Mouse (Mus musculus): ENCODE measurements around the gene Acer2. TPM values are rescaled to one million over a fixed set of nuclear protein-coding genes. Genes with fewer than 3 reads are reported as not detected.

Gene Acer2
- polyA plus RNA-seq, 1 experiment from 2014 or later, result 18.1 TPM

- no peak for ATAC-seq (ENCODE audit: low FRiP score)
- Histone ChIP-seq H3K4me1 (no peaks in the 10 kb centered on the region), H3K9ac (replicated peaks) (no peak overlapping the region), H3K4me2 (no peak overlapping the region), H3K9me3 (replicated peaks) (no peaks in the 10 kb centered on the region), H3K4me3 (replicated peaks) (no peak overlapping the region), H3K36me3 (no peaks in the 10 kb centered on the region), H3K27ac (replicated peaks) (no peak overlapping the region), H3K27me3 (replicated peaks) (no peaks in the 10 kb centered on the region)
- WGBS, result 64% methylated on average over 14 of the region's 14 CpGs
Observed at GRCm38 (mm10) chr4:86898791-86899474, 24.7 kb downstream of the Acer2 start.

DNA sequence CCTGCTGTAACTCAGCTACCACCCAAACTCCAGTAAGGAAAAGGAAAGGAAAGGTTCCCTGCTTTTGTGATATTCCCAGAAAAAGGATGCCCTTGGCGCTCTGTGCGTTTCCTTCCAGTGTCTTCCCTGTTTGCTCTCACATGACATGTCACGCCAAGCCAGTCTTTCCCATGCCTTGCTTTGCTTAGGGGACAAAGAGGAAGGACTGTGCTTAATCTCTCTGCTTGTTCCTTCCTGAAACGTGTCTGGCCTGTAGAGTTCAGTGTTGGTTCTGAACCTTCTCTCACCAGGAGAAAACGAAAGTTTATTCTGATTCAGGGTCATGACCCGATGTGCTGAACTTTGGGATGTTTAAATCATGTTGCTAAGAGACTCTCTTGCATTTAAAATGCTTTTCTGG is 28.2 kb downstream of the Acer2 start:
- Histone ChIP-seq H3K36me3 (no peaks in the 10 kb centered on the region), H3K27ac (replicated peaks) (no peak overlapping the region), H3K9ac (replicated peaks) (no peak overlapping the region), H3K27me3 (replicated peaks) (no peaks in the 10 kb centered on the region), H3K9me3 (replicated peaks) (no peaks in the 10 kb centered on the region), H3K4me2 (no peak overlapping the region), H3K4me1 (no peaks in the 10 kb centered on the region), H3K4me3 (replicated peaks) (no peak overlapping the region)
- no peak for ATAC-seq (ENCODE audit: low FRiP score)
- 62% methylated on average over 6 of the region's 6 CpGs for WGBS

DNA sequence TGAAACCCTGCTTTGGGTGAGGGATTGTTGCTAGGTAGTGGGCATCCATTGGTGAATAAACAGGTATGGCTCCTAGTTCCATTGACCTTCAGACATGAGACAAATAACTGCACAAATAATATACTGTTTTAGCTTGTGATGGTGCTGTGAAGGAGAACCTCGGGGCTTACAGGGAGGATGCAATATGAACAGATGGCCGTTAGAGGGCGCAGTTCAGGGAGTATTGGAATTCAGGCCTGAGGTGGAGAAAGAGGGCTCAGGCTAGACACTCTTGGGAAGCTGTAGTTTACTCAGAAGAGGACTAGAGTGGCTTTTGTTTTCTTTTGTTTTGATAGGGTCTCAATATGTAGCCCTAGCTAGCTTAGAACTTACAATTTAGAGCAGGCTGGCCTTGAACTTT is 30.8 kb downstream of the Acer2 start:
- H3K4me1 ChIP-seq, result no peaks in the 10 kb centered on the region
- no peaks in the 10 kb centered on the region for H3K27me3 ChIP-seq (replicated peaks)
- no peak overlapping the region for H3K4me2 ChIP-seq
- no peaks in the 10 kb centered on the region for H3K36me3 ChIP-seq
- WGBS, result 36% methylated on average over 3 of the region's 3 CpGs
- ATAC-seq (ENCODE audit: low FRiP score), result no peak
- no peak overlapping the region for H3K4me3 ChIP-seq (replicated peaks)
- H3K9ac ChIP-seq (replicated peaks), result no peak overlapping the region
- no peak overlapping the region for H3K27ac ChIP-seq (replicated peaks)
- no peaks in the 10 kb centered on the region for H3K9me3 ChIP-seq (replicated peaks)

GRCm38 (mm10) chr4:86905869-86906268 is 31.7 kb downstream of the Acer2 start:
- H3K4me3 ChIP-seq (replicated peaks), result no peak overlapping the region
- whole genome bisulfite sequencing, result 89% methylated on average over 1 of the region's 1 CpGs
- no peaks in the 10 kb centered on the region for H3K27me3 ChIP-seq (replicated peaks)
- H3K4me2 ChIP-seq, result no peak overlapping the region
- H3K9me3 ChIP-seq (replicated peaks), result no peaks in the 10 kb centered on the region
- H3K36me3 ChIP-seq, result no peaks in the 10 kb centered on the region
- no peaks in the 10 kb centered on the region for H3K4me1 ChIP-seq
- no peak for ATAC-seq (ENCODE audit: low FRiP score)
- no peak overlapping the region for H3K9ac ChIP-seq (replicated peaks)
- no peak overlapping the region for H3K27ac ChIP-seq (replicated peaks)

- Histone ChIP-seq H3K4me3 (replicated peaks) (no peak overlapping the region), H3K4me1 (peaks cover 5% of the 10 kb centered on the region), H3K4me2 (no peak overlapping the region), H3K9me3 (replicated peaks) (no peaks in the 10 kb centered on the region), H3K36me3 (no peaks in the 10 kb centered on the region), H3K27me3 (replicated peaks) (no peaks in the 10 kb centered on the region), H3K27ac (replicated peaks) (no peak overlapping the region), H3K9ac (replicated peaks) (no peak overlapping the region)
- 21% methylated on average over 18 of the region's 18 CpGs for WGBS
- ATAC-seq (ENCODE audit: low FRiP score), result no peak
Observed at GRCm38 (mm10) chr4:86911576-86912341, 37.6 kb downstream of the Acer2 start.

DNA sequence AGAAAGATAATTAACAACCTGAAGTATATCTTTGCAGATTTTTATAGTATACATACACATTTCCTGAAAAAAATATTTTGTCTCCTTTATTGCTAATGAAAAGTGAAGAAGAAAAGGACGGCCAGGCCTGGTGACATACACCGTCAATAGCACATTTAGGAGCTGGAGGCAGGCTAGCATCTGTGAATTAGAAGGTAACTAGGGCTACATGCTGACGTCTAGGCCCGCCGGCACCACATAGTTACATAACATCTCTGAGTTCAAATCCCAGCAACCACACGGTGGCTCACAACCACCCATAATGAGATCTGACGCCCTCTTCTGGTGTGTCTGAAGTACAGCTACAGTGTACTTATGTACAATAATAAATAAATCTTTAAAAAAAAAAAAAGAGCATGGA is 38.6 kb downstream of the Acer2 start:
- Histone ChIP-seq H3K9me3 (replicated peaks) (no peaks in the 10 kb centered on the region), H3K4me1 (peaks cover 5% of the 10 kb centered on the region), H3K36me3 (no peaks in the 10 kb centered on the region), H3K4me2 (no peak overlapping the region), H3K27me3 (replicated peaks) (no peaks in the 10 kb centered on the region), H3K27ac (replicated peaks) (no peak overlapping the region), H3K4me3 (replicated peaks) (no peak overlapping the region), H3K9ac (replicated peaks) (no peak overlapping the region)
- ATAC-seq (ENCODE audit: low FRiP score), result no peak
- WGBS, result 75% methylated on average over 7 of the region's 7 CpGs

DNA sequence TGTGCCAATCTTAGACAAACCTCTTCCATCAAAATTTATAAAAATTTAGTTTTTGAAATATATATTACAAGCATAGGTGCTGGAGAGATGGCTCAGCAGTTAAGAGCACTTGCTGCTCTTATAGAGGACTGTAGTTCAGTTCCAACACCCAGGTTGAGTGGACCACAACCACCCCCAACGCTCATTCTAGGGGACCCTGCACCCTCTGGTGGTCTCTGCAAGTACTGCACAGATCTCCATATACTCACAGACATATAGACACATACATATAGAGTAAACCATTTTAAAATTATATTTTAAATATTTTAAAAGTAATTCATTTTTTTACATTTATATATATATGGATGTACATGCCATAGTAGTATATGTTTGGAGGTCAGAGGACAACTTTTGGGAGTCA is 41.9 kb downstream of the Acer2 start:
- ATAC-seq (ENCODE audit: low FRiP score), result no peak
- Histone ChIP-seq H3K36me3 (no peaks in the 10 kb centered on the region), H3K4me1 (peaks cover 5% of the 10 kb centered on the region), H3K27me3 (replicated peaks) (no peaks in the 10 kb centered on the region), H3K27ac (replicated peaks) (no peak overlapping the region), H3K4me3 (replicated peaks) (no peak overlapping the region), H3K9me3 (replicated peaks) (no peaks in the 10 kb centered on the region), H3K4me2 (no peak overlapping the region), H3K9ac (replicated peaks) (no peak overlapping the region)
- WGBS, result 68% methylated on average over 1 of the region's 1 CpGs

- no peak overlapping the region for H3K27ac ChIP-seq (replicated peaks)
- no peak for ATAC-seq (ENCODE audit: low FRiP score)
- H3K27me3 ChIP-seq (replicated peaks), result no peaks in the 10 kb centered on the region
- peaks cover 3% of the 10 kb centered on the region; the same call in 1 of the 2 replicates for H3K4me1 ChIP-seq
- H3K4me3 ChIP-seq (replicated peaks), result no peak overlapping the region
- no peak overlapping the region for H3K4me2 ChIP-seq
- 68% methylated on average over 3 of the region's 3 CpGs for WGBS
- H3K9ac ChIP-seq (replicated peaks), result no peak overlapping the region
- H3K36me3 ChIP-seq, result no peaks in the 10 kb centered on the region
- H3K9me3 ChIP-seq (replicated peaks), result no peaks in the 10 kb centered on the region
Observed at GRCm38 (mm10) chr4:86923476-86924055, 49.4 kb downstream of the Acer2 start.

DNA sequence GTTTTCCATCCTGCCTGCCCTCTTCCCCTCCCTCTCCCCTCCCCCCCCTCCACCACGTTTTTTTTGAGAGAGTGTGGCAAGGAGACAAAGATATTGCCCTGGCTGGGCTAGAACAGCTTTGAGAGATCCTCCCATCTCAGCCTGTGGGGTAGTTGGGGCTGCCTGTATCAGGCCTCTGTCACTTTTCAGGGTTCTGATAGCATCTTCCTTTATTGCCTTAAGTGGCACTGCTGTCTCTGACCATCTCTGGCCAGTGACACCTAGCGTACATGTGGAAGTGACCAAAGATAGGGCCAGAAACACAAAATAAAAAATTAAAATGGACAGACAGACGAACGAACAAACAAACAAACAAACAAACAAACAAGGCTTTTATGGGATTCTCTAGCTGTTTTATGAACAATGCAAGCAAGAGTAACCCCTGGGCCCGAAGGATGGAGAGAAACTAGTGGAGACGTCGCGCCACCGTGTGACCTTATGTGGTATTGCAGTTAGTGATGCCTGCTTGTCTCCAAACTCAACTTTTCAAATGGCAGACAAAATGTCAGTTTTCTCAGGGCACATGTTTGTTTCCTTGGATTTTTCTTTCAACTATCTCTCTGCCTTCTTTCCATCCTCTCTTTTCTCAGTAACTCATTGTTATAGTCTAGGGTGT is 50.7 kb downstream of the Acer2 start:
- Histone ChIP-seq H3K36me3 (no peaks in the 10 kb centered on the region), H3K4me2 (peak overlapping the region; percentile 9; the same call in 1 of the 2 replicates), H3K27ac (replicated peaks) (0 out of 2 replicates have a peak overlapping the region, but pooled peaks have one; percentile 28), H3K9ac (replicated peaks) (no peak overlapping the region), H3K4me3 (replicated peaks) (no peak overlapping the region), H3K27me3 (replicated peaks) (no peaks in the 10 kb centered on the region), H3K9me3 (replicated peaks) (no peaks in the 10 kb centered on the region), H3K4me1 (peaks cover 3% of the 10 kb centered on the region; the same call in 1 of the 2 replicates)
- 11% methylated on average over 9 of the region's 9 CpGs for WGBS
- ATAC-seq (ENCODE audit: low FRiP score), result 0 out of 2 replicates have a peak, but pooled peaks have one; percentile 46

- no peaks in the 10 kb centered on the region for H3K27me3 ChIP-seq (replicated peaks)
- H3K4me3 ChIP-seq (replicated peaks), result no peak overlapping the region
- peaks cover 7% of the 10 kb centered on the region for H3K4me1 ChIP-seq
- no peak overlapping the region for H3K9ac ChIP-seq (replicated peaks)
- no peak overlapping the region for H3K4me2 ChIP-seq
- H3K36me3 ChIP-seq, result no peaks in the 10 kb centered on the region
- WGBS, result 93% methylated on average over 3 of the region's 3 CpGs
- H3K27ac ChIP-seq (replicated peaks), result no peak overlapping the region
- no peak for ATAC-seq (ENCODE audit: low FRiP score)
- no peaks in the 10 kb centered on the region for H3K9me3 ChIP-seq (replicated peaks)
Observed at GRCm38 (mm10) chr4:86926997-86927396, 52.8 kb downstream of the Acer2 start.

GRCm38 (mm10) chr4:86930101-86930635 is 56.0 kb downstream of the Acer2 start:
- Histone ChIP-seq H3K36me3 (peaks cover 3% of the 10 kb centered on the region; the same call in 1 of the 2 replicates), H3K4me1 (peaks cover 4% of the 10 kb centered on the region; the same call in 1 of the 2 replicates), H3K9me3 (replicated peaks) (no peaks in the 10 kb centered on the region), H3K27me3 (replicated peaks) (no peaks in the 10 kb centered on the region), H3K4me2 (peak overlapping the region; percentile 74), H3K4me3 (replicated peaks) (peak overlapping the region; percentile 48), H3K27ac (replicated peaks) (no peak overlapping the region; the same call in 1 of the 2 replicates), H3K9ac (replicated peaks) (no peak overlapping the region)
- 86% methylated on average over 7 of the region's 7 CpGs for WGBS
- ATAC-seq (ENCODE audit: low FRiP score), result no peak; the same call in none of the 2 replicates

Measured in neural tube, embryonic 15.5 days (tissue).